Mouse (Mus musculus) left cerebral cortex, postnatal 4 days (tissue): ENCODE measurements around the gene Trpv4. TPM values are rescaled to one million over a fixed set of nuclear protein-coding genes. Genes with fewer than 3 reads are reported as not detected.

Source experiments
- DNase-seq: peaks from one replicate; pipeline ENCODE4 v3.0.0-alpha.2; 2022
- intact Hi-C: fragments of 180-260 bp; cut with DNase I; formaldehyde crosslinking; loops from one replicate; pipeline ENCODE4 v1.15.1; 2025
- total RNA-seq, 2 experiments: library from RNA; stranded (reverse); gene quantifications; 2 replicates each; pipeline ENCODE4 v1.2.3; 2021

Gene Trpv4
- total RNA-seq, 2 experiments from 2014 or later = 0.64 to 1.1 TPM

DNA sequence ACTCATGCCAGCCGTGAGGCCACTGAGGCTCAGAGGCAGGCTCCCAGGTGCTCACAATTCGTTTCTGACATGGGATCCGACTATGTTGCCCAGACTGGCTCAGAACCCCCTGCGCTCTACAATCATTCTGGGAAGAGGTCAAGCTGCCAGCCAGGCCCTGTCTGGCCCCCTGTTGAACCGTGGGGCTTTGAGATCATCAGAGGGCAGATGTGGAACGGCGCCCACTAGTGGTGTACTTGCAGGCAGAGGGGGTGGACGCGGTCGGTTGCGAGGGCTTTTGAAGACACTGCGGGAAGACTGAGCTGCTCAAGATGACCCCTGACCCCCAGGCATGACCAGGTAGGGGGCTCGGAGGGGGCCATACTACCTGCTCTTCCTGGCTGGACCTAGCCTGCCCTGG lies 14.9 kb upstream of the Trpv4 start:
- no peak for DNase-seq
- intact Hi-C loops = no loop called here

DNA sequence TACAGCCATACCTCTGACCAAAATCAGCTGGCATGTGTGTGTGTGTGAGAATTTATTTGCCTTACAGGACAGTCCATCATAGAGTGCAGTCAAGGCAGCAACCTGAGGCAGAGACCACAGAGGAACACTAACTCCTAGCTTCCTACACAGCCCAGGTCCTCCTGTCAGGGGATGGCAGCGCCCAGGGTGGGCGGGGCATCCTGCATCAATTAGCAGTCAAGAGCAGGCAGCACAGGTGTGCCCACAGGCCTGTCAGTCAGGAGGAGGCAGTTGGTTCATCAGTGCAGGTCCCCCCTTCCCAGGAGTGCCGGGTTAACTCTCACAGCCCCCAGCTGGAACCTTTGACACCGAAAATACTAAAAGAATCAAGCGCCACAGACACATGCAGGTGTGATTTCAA lies 10.8 kb upstream of the Trpv4 start:
- DNase-seq = no peak
- intact Hi-C loops = no loop called here

GRCm38 (mm10) chr5:114667228-114667856 lies 9.1 kb upstream of the Trpv4 start:
- DNase-seq = peak; percentile 99
- intact Hi-C loops = no loop called here

DNA sequence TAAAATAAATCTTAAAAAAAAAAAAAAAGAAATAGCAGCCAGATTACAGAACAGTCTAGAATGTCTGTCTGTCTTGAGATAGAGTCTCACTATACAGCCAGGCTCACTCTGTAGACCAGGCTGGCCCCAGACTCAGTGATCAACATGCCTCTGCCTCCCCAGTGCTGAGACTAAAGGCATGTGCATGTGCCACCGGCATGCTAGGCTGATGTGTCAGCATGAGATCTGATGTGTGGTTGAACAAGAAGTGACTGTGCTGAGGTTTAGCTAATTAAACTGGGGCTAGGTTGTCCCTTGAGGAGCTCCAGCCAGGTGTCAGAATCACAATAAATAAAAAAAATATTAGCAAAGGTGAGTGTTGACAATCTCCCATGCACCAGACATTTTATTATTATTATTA lies 8.4 kb upstream of the Trpv4 start:
- intact Hi-C loops = no loop called here

DNA sequence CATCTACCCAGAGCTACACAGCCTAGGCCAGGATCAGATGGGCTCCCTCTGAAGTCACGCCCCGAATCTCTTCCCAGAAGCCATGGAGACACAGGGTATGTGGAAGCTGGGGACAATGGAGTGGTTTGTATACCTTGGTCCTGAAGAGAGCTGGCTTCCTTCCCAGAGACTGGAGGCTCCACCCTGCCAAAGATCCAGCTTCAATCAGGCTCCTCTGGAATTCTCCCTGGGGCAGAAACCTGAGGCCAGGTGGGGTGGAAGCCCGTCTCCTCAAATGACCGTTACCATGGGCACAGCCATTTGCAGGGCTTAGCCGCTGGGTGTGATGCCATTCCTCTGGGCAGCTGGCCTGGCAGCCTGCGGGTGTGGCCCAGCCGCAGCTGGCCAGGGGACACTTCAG lies 6.5 kb upstream of the Trpv4 start:
- DNase-seq = no peak
- intact Hi-C loops = no loop called here

More for the DNA sequence above, 8.4 kb upstream of the Trpv4 start:
- DNase-seq = no peak

DNA sequence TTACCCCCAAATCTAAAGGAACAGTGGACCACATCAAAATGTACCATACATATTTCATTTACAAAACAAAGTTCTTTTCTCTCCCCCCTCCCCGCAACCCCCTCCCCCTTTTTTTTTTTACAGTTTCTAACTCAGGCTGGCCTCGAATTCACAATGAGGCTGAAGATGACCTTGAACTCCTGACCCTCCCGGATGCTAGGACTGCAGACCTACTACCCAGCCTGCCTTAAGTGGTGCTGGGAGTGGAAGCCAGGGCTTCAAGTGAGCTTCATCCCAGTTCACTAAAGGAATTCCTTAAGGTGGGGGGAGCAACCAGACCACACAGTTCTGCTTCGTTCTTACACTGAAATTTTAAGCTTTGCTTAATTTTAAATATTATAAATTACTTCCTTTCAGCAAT lies 5.9 kb upstream of the Trpv4 start:
- intact Hi-C loops = no loop called here
- DNase-seq = no peak

GRCm38 (mm10) chr5:114661029-114661428 lies 2.8 kb upstream of the Trpv4 start:
- DNase-seq = no peak
- intact Hi-C loops = no loop called here

GRCm38 (mm10) chr5:114657426-114657825 lies 795 bp downstream of the Trpv4 start:
- no peak for DNase-seq
- intact Hi-C loops = no loop called here

DNA sequence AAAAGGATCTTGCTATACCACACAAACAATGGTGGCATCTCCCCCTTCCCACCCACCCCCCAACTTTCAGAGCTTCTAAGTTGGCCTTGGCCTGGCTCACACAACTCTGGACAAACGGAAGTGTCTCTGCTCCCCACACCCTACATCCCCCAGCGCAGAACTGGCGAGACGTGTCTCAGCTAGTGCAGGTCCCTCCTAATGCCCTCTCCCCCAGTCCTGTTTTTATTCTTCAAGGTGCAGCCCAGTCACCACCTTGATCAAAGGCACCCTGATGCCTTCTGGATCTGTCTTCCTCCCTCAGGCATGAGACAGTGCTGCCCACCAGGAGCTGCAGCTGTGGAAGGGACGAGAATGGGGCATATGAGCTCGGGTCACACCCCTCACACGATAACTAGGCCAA lies 1.9 kb downstream of the Trpv4 start:
- intact Hi-C loops = no loop called here

DNA sequence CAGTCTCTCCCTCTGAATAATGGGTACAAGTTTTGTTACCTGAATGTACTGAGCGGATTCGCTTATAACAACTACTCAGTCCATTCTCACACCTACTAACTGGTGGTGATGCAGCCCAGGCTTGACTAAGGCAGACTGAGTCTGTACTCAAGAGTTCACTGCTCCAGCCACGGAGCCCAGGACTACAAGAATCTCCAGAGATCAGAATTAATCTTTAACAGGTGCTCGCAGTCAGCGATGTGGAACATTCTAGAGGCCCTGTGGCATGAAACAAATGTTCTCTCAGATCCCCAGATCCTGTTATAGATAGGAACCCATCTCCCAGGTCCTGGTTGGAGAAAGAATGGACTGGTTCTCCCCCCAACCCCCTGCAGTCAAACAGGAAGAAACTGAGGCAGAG lies 2.5 kb downstream of the Trpv4 start:
- no peak for DNase-seq
- intact Hi-C loops = no loop called here

More for the DNA sequence above, 1.9 kb downstream of the Trpv4 start:
- DNase-seq = no peak

DNA sequence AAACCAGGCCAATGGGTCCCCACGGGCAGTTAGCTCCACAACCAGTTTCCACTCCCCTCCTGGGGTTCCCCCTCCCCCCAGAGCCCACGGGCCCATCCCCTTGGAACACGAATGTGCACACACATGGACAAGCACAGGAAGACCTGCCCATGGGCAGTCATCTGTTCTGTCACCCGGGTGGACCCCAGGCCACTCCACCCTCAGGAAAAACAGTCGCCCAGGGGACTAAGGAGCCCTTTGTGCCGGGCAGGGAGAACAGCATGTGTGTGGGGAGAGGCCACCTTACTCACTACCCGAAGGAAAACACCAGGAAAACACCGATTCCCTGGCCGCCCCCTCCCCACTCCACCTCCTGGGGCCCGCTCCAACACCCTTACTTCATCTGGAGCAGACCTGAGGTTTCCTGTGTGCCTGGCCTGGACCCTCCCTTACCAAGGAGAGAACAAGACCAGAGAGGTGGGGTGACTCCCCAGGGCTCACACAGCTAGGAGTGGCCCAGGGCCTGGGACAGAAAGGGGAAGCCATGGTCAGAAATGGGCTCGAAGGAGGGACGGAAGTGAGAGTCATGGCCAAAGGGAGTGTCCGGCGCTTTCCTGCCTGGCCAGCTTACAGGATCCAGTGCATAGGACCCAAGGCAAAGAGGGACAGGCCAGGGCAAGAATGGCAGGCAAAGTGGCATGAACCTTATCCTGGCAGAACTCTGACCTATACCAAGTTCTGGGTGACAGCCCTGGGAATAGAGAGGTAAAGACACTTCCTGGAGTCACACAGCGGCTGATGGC lies 4.4 kb downstream of the Trpv4 start:
- intact Hi-C loops = no loop called here
- no peak for DNase-seq

DNA sequence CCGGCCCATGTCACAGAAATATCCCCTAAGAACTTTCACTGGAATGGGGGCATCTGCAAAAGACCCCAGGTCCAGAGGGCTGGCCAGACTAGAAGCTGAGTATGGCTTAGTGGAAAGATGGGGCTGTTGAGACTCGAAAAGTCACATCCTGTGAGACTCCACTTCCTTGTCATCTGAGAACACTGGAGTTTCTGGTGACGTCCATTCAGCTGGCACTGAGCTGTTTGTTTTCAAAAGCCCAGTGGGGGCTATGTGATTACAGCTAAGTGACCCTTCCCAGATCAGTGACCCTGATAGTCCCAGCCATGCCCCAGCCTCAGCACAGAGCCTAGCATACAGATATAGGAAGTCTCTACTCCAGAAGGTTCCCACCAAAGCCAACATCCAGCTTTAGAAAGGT lies 6.8 kb downstream of the Trpv4 start:
- intact Hi-C loops = no loop called here
- DNase-seq = no peak

- DNase-seq = no peak
- intact Hi-C loops = no loop called here
These were observed 7.2 kb downstream of the Trpv4 start for GRCm38 (mm10) chr5:114651002-114651401.

- intact Hi-C loops = no loop called here
- DNase-seq = no peak
These were observed 9.4 kb downstream of the Trpv4 start for GRCm38 (mm10) chr5:114648728-114649311.

DNA sequence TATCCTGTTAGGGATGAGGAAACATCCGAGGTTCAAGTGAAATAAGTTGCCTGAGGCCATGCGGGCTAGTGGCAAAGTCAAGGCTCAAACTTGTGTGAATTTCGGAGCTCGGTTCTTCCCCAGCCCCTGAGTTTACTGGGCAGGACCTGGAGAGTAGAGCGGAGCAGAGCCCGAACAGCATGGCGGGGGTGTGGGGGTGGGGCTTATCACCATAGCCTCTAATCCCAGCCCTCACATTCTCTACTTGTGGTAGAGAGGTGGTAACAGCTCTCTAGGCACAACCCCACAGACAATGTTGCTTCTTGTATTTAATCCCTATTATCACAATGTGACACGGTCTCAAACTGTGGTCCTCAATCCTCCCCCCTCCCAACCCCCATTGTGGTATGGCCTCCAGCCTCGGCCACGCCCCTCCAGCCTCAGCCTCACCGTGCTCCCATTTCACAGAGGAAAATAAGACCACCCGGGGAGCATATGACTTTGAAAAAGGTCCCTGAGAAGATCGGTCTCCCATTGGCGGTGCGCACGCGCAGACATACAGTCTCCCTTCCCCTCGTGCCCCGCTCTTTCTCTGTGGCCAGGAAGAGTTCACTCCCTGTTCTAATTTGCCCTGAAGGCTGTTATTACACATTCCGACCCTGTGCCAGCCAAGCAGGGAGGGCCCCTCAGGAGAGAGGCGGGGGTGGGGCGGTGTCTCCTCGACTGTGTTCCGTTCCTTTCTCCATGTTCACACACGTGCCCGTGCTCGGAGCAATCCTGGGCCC lies 10.8 kb downstream of the Trpv4 start:
- no peak for DNase-seq
- intact Hi-C loops = no loop called here

GRCm38 (mm10) chr5:114645916-114646315 lies 12.3 kb downstream of the Trpv4 start:
- intact Hi-C loops = no loop called here
- DNase-seq = no peak

DNA sequence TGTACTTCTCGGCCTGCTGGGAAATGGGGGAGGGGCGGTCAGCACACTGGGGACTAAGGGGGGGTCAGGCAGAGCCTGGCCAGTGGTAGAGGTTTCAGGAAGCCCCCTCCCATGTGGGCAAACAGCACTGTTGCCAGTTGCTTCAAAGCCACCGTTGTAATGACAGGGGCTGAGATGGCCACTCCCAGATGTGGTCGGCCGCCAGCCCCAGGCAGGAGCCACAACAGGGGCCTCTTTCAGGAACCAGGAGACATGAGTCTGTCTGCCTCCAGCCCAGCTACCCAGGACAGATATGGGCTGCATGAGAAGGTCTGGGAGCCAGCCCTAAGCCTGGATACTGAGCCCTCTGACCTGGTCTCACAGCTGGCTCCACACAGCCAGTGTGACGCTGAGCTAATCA lies 13.3 kb downstream of the Trpv4 start:
- intact Hi-C loops = no loop called here
- no peak for DNase-seq

- DNase-seq = no peak
- intact Hi-C loops = no loop called here
These were observed 17.4 kb downstream of the Trpv4 start for GRCm38 (mm10) chr5:114640809-114641208.

DNA sequence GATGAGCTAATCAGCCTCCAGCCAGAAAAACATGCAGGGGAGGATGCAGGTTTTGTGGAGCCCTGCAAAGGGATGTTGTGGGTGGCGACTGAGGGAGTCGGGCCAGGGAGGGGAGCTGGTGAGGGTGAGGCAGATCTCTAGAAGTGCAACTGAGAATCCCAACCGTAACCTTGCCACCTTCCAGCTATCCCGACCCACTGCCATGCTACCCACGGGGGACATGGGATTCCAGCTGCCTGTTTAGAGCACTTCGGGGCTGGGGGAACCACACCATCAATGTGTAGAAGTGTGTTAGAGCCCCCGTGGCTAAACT lies 18.6 kb downstream of the Trpv4 start:
- no peak for DNase-seq
- intact Hi-C loops = no loop called here

GRCm38 (mm10) chr5:114638769-114639644 lies 19.2 kb downstream of the Trpv4 start:
- intact Hi-C loops = no loop called here
- peak; percentile 90 for DNase-seq

- no peak for DNase-seq
- intact Hi-C loops = no loop called here
These were observed 22.1 kb downstream of the Trpv4 start for GRCm38 (mm10) chr5:114636091-114636490.
